Mouse (Mus musculus) lung, embryonic 14.5 days (tissue): ENCODE results near the gene Islr. TPM values are rescaled to one million over a fixed set of nuclear protein-coding genes. Genes with fewer than 3 reads are reported as not detected.

Experiments
- ATAC-seq: fragments of 200-750 bp; cut with Nextera tagmentation; 2 replicates; pipeline ENCODE4 v1.8.0; 2017; ENCODE audit warnings: mild to moderate bottlenecking, moderate TSS enrichment, moderate library complexity; ENCODE audit not compliant: insufficient read depth
- DNase-seq: peaks from one replicate; pipeline ENCODE4 v3.0.0-alpha.2; 2015
- H3K27ac ChIP-seq: fragments of 300-500 bp; sonication (generic); 2 replicates; pipeline ENCODE4 v1.5.1; 2014; ENCODE audit warnings: low read depth, mild to moderate bottlenecking, moderate library complexity
- H3K27me3 ChIP-seq: fragments of 300-500 bp; sonication (generic); 2 replicates; pipeline ENCODE4 v1.6.1; 2014; ENCODE audit warnings: low read length, control low read depth; ENCODE audit not compliant: insufficient read depth
- H3K36me3 ChIP-seq: fragments of 300-500 bp; sonication (generic); 2 replicates; pipeline ENCODE4 v1.6.1; 2014; ENCODE audit warnings: control low read depth; ENCODE audit not compliant: insufficient read depth
- H3K4me1 ChIP-seq: fragments of 300-500 bp; sonication (generic); 2 replicates; pipeline ENCODE4 v1.6.1; 2014; ENCODE audit warnings: antibody characterized with exemption, control low read depth; ENCODE audit not compliant: insufficient read depth
- H3K4me2 ChIP-seq: fragments of 300-500 bp; sonication (generic); 2 replicates; pipeline ENCODE4 v1.6.1; 2014; ENCODE audit warnings: mild to moderate bottlenecking
- H3K4me3 ChIP-seq: fragments of 300-500 bp; sonication (generic); 2 replicates; pipeline ENCODE4 v1.5.1; 2014; ENCODE audit warnings: low read depth, low read length
- H3K9ac ChIP-seq: fragments of 300-500 bp; sonication (generic); 2 replicates; pipeline ENCODE4 v1.6.1; 2014
- H3K9me3 ChIP-seq: fragments of 300-500 bp; sonication (generic); 2 replicates; pipeline ENCODE4 v1.6.1; 2016; ENCODE audit warnings: low read depth, low read length, control low read depth
- CTCF ChIP-seq: IDR thresholded peaks from 2 replicates; pipeline ENCODE4 v1.5.1; 2016; ENCODE audit warnings: antibody characterized with exemption, low read depth
- WGBS: fragments of 180-500 bp; shearing (Covaris S2); extraction: QIAGEN DNeasy Blood & Tissue Kit; methylation state at CpG from one replicate; pipeline ENCODE4 v1.1.7; 2014; 5-methylcytosine and 5-hydroxymethylcytosine counted together
- polyA plus RNA-seq: library from polyadenylated mRNA; unstranded; fragments of >200 nt; fragmentation: Nextera tagmentation; extraction: Ambion mirVana; gene quantifications from 2 replicates; pipeline ENCODE4 v1.2.1, GENCODE M21; 2014

Islr gene
- polyA plus RNA-seq, 1 experiment from 2014 or later, result 60.2 TPM

DNA sequence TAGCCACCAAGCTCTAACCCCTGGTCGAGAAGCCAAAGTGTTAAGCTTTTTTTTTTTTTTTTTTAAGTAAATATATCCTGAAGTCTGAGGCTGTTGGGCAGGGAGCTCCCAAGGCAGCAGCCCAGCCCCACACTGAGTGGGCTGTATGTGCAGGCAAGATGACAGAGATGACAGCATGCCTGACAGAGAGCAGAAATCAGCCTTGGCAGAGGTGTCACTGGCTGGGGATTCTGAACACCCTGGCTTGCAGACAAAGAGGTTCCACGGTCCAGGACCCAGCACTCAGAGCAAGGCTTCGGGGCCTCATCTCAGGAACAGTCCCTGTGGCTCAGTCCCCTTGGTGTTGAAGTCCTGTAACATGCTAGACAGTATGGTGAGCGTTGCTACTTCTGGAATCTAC lies 44.3 kb downstream of the Islr start:
- Histone ChIP-seq H3K4me1 (peaks cover 39% of the 10 kb centered on the region), H3K4me3 (no peak overlapping the region)

DNA sequence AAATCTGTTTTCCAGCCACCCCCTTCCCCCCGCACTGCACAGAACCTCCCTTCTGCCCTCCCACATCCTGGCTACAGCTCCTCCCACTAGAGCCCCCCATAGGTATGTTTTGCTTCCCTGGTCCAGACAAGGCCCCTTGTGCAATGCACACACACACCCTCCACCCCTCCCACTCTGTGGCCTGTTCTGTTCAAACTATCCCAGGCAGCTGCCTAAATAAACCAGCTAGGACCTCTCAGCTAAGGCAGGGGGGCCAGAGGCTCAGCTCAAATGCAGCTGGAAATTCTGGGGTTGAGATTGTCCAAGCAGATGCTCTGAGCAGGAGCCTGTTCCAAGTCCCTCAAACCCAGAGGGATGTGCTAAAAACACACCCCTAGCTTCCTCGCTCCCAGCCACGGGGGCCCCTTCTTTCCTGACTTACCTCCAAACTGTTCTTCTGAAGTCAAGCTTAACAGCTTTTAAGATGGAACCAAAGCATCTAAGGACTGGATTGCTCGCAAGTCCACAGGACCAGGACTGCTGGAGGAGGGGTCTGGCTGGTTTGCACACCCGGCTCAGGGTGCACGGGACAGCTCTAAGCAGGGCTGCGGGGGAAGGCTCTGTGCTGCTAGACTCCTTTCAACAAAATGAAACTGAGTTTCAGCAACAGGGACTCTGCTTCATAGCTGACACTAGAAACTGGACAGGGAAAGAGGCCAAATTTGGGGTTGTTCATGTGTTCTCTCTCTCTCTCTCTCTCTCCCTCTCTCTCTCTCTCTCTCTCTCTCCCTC lies 45.4 kb downstream of the Islr start:
- H3K9me3 ChIP-seq, result no peaks in the 10 kb centered on the region
- WGBS, result 6% methylated on average over 7 of the region's 7 CpGs
- peak overlapping the region; percentile 51 for H3K9ac ChIP-seq
- H3K4me2 ChIP-seq, result peak overlapping the region; percentile 72
- 0 out of 2 replicates have a peak, but pooled peaks cover 4% of the 10 kb centered on the region for H3K36me3 ChIP-seq
- ATAC-seq, result peak; percentile 86
- H3K4me1 ChIP-seq, result peaks cover 50% of the 10 kb centered on the region
- peak overlapping the region; percentile 99 for H3K27ac ChIP-seq
- no peak for TF ChIP-seq CTCF
- no peaks in the 10 kb centered on the region for H3K27me3 ChIP-seq
- H3K4me3 ChIP-seq, result peak overlapping the region; percentile 32
- DNase-seq, result peak; percentile 88

More for the DNA sequence above, 44.3 kb downstream of the Islr start:
- peak overlapping the region; percentile 99 for H3K27ac ChIP-seq
- DNase-seq (peak; percentile 66), ATAC-seq (peak; percentile 23; the same call in 1 of the 2 replicates)
- WGBS, result 22% methylated on average over 4 of the region's 4 CpGs
- H3K27me3 ChIP-seq, result no peaks in the 10 kb centered on the region
- H3K9ac ChIP-seq, result peak overlapping the region; percentile 7; the same call in 1 of the 2 replicates
- H3K4me2 ChIP-seq, result no peak overlapping the region; the same call in 1 of the 2 replicates
- no peaks in the 10 kb centered on the region for H3K9me3 ChIP-seq
- no peak for TF ChIP-seq CTCF
- H3K36me3 ChIP-seq, result 0 out of 2 replicates have a peak, but pooled peaks cover 4% of the 10 kb centered on the region

DNA sequence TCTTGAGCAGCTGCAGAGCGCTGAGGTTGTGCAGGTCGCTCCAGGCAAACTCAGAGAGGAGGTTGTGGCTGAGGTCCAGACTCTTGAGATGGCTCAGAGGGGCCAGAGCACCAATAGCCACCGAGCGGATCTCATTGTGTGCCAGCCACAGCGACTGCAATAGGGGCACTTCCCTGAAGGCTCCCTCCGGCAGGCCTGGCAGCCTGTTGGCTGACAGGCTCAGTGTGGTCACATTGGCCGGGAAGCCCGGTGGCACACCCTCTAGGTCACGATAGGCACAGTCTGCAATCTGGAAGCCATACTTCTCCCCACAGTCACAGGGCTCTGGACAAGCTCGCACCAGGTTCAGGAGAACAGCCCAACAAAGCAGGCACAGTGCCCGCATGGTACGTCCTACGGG lies 46.3 kb downstream of the Islr start:
- peak overlapping the region; percentile 51 for H3K9ac ChIP-seq
- TF ChIP-seq CTCF, result no peak
- peaks cover 58% of the 10 kb centered on the region for H3K4me1 ChIP-seq
- DNase-seq (peak; percentile 19), ATAC-seq (0 out of 2 replicates have a peak, but pooled peaks have one; percentile 1)
- H3K36me3 ChIP-seq, result 0 out of 2 replicates have a peak, but pooled peaks cover 4% of the 10 kb centered on the region
- H3K9me3 ChIP-seq, result no peaks in the 10 kb centered on the region
- peak overlapping the region; percentile 32 for H3K4me3 ChIP-seq
- H3K27me3 ChIP-seq, result no peaks in the 10 kb centered on the region
- H3K4me2 ChIP-seq, result peak overlapping the region; percentile 72
- 59% methylated on average over 13 of the region's 13 CpGs for WGBS
- peak overlapping the region; percentile 99 for H3K27ac ChIP-seq

DNA sequence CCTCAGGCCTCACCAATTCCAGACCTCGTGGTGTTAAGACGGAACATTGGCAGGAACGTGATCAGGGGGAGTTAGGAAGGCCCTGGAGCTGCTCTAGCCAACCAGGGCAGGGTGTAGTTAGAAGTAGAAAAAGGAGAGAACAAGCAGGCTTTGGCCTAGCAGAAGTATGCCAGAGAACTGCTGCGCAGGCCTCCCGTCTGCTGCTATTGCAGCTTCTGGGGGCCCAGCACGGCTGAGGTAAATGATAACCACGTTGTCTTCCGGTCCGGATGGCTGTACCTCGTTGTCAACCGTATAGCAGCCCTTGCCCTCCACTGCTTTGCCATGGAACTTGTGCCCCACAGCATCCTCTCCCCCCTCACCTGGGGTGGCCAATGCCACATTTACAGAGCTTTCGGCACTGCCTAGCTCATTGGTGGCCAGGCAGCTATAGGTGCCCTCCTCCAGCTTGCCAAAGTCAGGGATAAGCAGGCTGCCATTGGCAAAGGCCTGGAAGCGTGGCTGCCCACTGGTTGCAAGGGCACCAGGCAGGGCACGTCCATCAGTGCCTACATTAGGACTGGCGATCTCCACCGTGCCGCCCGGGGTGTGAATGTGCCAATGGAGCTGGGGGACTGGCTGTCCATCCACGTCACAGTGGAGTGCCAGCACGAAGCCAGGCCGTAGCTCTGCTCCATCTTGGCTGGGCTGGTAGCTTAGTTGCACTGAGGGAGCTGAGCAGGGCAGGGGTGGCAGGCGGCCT lies 47.1 kb downstream of the Islr start:
- peaks cover 12% of the 10 kb centered on the region; the same call in 1 of the 2 replicates for H3K36me3 ChIP-seq
- H3K4me3 ChIP-seq, result peak overlapping the region; percentile 32
- H3K9me3 ChIP-seq, result no peaks in the 10 kb centered on the region
- WGBS, result 81% methylated on average over 22 of the region's 22 CpGs
- no peaks in the 10 kb centered on the region for H3K27me3 ChIP-seq
- peak overlapping the region; percentile 26; the same call in 1 of the 2 replicates for H3K9ac ChIP-seq
- peak; percentile 31 for TF ChIP-seq CTCF
- peaks cover 58% of the 10 kb centered on the region for H3K4me1 ChIP-seq
- ATAC-seq (no peak), DNase-seq (no peak)
- peak overlapping the region; percentile 99 for H3K27ac ChIP-seq
- H3K4me2 ChIP-seq, result peak overlapping the region; percentile 72

DNA sequence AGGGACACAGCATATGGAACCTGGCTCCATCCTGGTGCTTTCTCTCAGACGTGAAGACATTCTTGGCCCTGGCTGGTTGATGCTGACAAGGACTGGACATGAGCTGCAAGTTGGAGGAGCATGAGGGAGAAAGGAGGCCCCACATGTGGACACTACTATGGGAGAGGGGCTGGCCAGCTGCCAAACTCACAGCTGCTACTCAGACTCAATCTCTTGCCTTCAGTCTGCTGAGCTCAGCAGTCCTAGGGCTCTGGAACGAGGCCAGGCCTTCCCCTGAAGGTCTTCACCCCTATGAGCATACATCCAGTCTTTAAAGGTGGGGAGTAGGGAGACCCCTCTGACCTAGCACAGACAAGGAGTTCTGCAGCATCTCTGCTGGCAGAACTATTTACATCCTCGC lies 48.7 kb downstream of the Islr start:
- Histone ChIP-seq H3K36me3 (peaks cover 15% of the 10 kb centered on the region; the same call in 1 of the 2 replicates), H3K27ac (peak overlapping the region; percentile 72), H3K4me3 (no peak overlapping the region), H3K4me2 (peak overlapping the region; percentile 72), H3K9me3 (no peaks in the 10 kb centered on the region), H3K9ac (no peak overlapping the region), H3K4me1 (peaks cover 55% of the 10 kb centered on the region), H3K27me3 (no peaks in the 10 kb centered on the region)
- peak; percentile 97 for DNase-seq
- TF ChIP-seq CTCF, result no peak
- ATAC-seq, result peak; percentile 29
- WGBS, result 36% methylated on average over 3 of the region's 3 CpGs

DNA sequence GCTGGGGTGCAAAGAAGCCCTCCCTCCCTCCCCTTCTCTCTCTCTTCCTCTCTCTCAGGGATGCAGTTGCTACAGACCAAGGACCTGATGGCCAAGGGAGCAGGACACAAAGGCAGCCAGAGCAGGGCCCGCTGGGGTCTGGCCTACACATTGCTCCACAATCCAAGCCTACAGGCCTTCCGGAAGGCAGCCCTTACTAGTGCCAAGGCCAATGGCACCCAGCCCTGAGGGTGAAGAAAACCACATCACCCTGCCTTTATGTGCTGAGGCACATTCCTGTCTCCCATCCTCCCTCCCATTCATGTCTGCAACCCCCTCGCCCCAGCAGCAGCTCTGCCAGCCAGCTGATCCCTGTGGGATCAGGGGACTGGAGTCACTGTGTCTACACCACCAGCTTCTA lies 51.0 kb downstream of the Islr start:
- H3K4me1 ChIP-seq, result peaks cover 50% of the 10 kb centered on the region
- no peak for DNase-seq
- peak overlapping the region; percentile 75; the same call in 1 of the 2 replicates for H3K27ac ChIP-seq
- H3K36me3 ChIP-seq, result peaks cover 15% of the 10 kb centered on the region; the same call in 1 of the 2 replicates
- no peaks in the 10 kb centered on the region for H3K27me3 ChIP-seq
- ATAC-seq, result no peak
- no peak for TF ChIP-seq CTCF
- H3K9me3 ChIP-seq, result no peaks in the 10 kb centered on the region
- H3K9ac ChIP-seq, result 0 out of 2 replicates have a peak overlapping the region, but pooled peaks have one; percentile 26
- 0 out of 2 replicates have a peak overlapping the region, but pooled peaks have one; percentile 15 for H3K4me2 ChIP-seq
- 80% methylated on average over 3 of the region's 3 CpGs for WGBS
- no peak overlapping the region for H3K4me3 ChIP-seq
